In genomic region chr16:30416284-30416683, GRCm38 (mm10) we compare ENCODE assay signal across 11 mouse cellular contexts. TPM values are rescaled to one million over a fixed set of nuclear protein-coding genes. Genes with fewer than 3 reads are reported as not detected.
DNase-seq lines count a peak whose midpoint lies in the region; TF ChIP-seq lines count a peak whose summit lies in the region.
"Had no signal": no experiment of that assay in that cellular context is flagged by ENCODE, and none has a peak within 500 bp of the region (broad histone marks: within the 10 kb centered on the region; RNA-seq: fewer than 3 reads in every experiment).

No protein-coding gene starts in this region.

- no peaks in the 10 kb centered on the region for H3K79me2 ChIP-seq in myocyte (ENCODE audit: control insufficient read depth, insufficient read depth)

- H3K27me3 ChIP-seq in myocyte (ENCODE audit: control insufficient read depth, insufficient read depth, insufficient read length) = no peaks in the 10 kb centered on the region
- H3K27me3 ChIP-seq: embryonic facial prominence, embryonic 15.5 days; limb, embryonic 15.5 days; midbrain, embryonic 15.5 days; Patski had no signal

- TF ChIP-seq CTCF in lung, adult 2 months (IDR thresholded peaks at IDR 0.05; ENCODE audit: insufficient read depth, low read length) = no peak

- TF ChIP-seq POLR2A in lung, adult 2 months (IDR thresholded peaks at IDR 0.05; ENCODE audit: borderline replicate concordance, extremely low read depth, low read depth, low read length) = no peak
- TF ChIP-seq POLR2A in myocyte (IDR thresholded peaks at IDR 0.05; ENCODE audit: insufficient read length, low read depth) = no peak

- WGBS in lung, adult 2 months = 49% methylated on average over 5 of the region's 5 CpGs

- no peak overlapping the region for H3ac ChIP-seq in myocyte (ENCODE audit: control insufficient read depth, insufficient read length)

- no peak overlapping the region for H3K4me3 ChIP-seq in lung, adult 2 months (replicated peaks; ENCODE audit: extremely low read depth, low read depth, low read length)
- H3K4me3 ChIP-seq in myocyte = no peak overlapping the region
- H3K4me3 ChIP-seq: embryonic facial prominence, embryonic 15.5 days; limb, embryonic 15.5 days; midbrain, embryonic 15.5 days had no signal

- no peaks in the 10 kb centered on the region for H3K4me1 ChIP-seq in lung, adult 2 months (ENCODE audit: control insufficient read depth, insufficient read depth, low read length)
- H3K4me1 ChIP-seq: embryonic facial prominence, embryonic 15.5 days; limb, embryonic 15.5 days; midbrain, embryonic 15.5 days had no signal

- peak overlapping the region; percentile 61 for H3K4me2 ChIP-seq in myocyte (ENCODE audit: low read depth)
- H3K4me2 ChIP-seq: embryonic facial prominence, embryonic 15.5 days; limb, embryonic 15.5 days; midbrain, embryonic 15.5 days had no signal

- H3K36me3 ChIP-seq in myocyte (ENCODE audit: control insufficient read depth, insufficient read depth) = no peaks in the 10 kb centered on the region
- H3K36me3 ChIP-seq: embryonic facial prominence, embryonic 15.5 days; limb, embryonic 15.5 days; midbrain, embryonic 15.5 days had no signal

- DNase-seq in lung, adult 18-20 months = peak; percentile 39 to 51
- DNase-seq in lung, adult 2 months = no peak
- peak; percentile 56 for DNase-seq in gastrocnemius, postnatal 10 days
- DNase-seq in kidney, postnatal 10 days = peak; percentile 44
- no peak for DNase-seq in urinary bladder, postnatal 36 days (ENCODE audit: low spot score in 2 of 2)
- DNase-seq in c-Kit-positive CD71-positive TER-119-positive erythroid progenitor cells, embryonic 14.5 days (ENCODE audit: low spot score) = no peak

TF ChIP-seq in myocyte, 11 proteins besides CTCF, POLR2A, EP300 and RAD21:
- TF ChIP-seq MAX (IDR thresholded peaks at IDR 0.05; ENCODE audit: low read depth) = no peak
- no peak for TF ChIP-seq CEBPB (IDR thresholded peaks at IDR 0.05; ENCODE audit: insufficient read depth, poor library complexity, severe bottlenecking)
- no peak for TF ChIP-seq SRF (IDR thresholded peaks at IDR 0.05; ENCODE audit: control insufficient read depth, insufficient read length, low read depth)
- peak in 2 of 3 experiments; percentile 60 to 76 for TF ChIP-seq MYOD1 (IDR thresholded peaks at IDR 0.05; ENCODE audit: control insufficient read depth in 1 of 3, insufficient read length in 2 of 3, low read depth in 2 of 3)
- TF ChIP-seq TCF12 (IDR thresholded peaks at IDR 0.05; ENCODE audit: insufficient read depth, poor library complexity, severe bottlenecking) = peak; percentile 25
- no peak for TF ChIP-seq TCF3 (IDR thresholded peaks at IDR 0.05; ENCODE audit: insufficient read length, low read depth)
- peak in 2 of 3 experiments; percentile 50 to 64 for TF ChIP-seq MYOG (IDR thresholded peaks at IDR 0.05; ENCODE audit: control insufficient read depth in 1 of 3, insufficient read depth in 1 of 3, insufficient read length in 2 of 3, low read depth in 2 of 3)
- no peak for TF ChIP-seq USF1 (IDR thresholded peaks at IDR 0.05; ENCODE audit: low read depth)
- no peak for TF ChIP-seq POLR2AphosphoS2 (IDR thresholded peaks at IDR 0.05; ENCODE audit: insufficient read length, low read depth)

RNA-seq across cellular contexts. Expression of gene Atp13a3, which starts 10.5 kb away (rescaled TPM):
- 47.2 and 48.1 TPM in 2 replicates for polyA plus RNA-seq in lung, adult 2 months (2012; rRNA removed)
- 100 to 1,000 TPM; 109 to 112 TPM for total RNA-seq in gastrocnemius, postnatal 10 days (2021)
- polyA plus RNA-seq in myocyte (2012; fragmentation: generic; extraction: Trizol) = 53.4 TPM

Comparison
In these comparisons a context has a peak if more than half of its experiments do, and no peak if none do; other contexts are left out.
1. DNase-seq: peak in lung, adult 18-20 months (2 of 2), gastrocnemius, postnatal 10 days (single experiment) and kidney, postnatal 10 days (single experiment); none in lung, adult 2 months (single experiment), urinary bladder, postnatal 36 days (0 of 2) and c-Kit-positive CD71-positive TER-119-positive erythroid progenitor cells, embryonic 14.5 days (single experiment).